Mouse (Mus musculus): ENCODE data around the gene Kctd14.

- TF ChIP-seq POLR2A (IDR thresholded peaks at IDR 0.05; ENCODE audit: insufficient read depth, low read depth, low read length): no peak
- TF ChIP-seq CTCF (IDR thresholded peaks at IDR 0.05; ENCODE audit: insufficient read depth, low read depth, low read length): no peak
Measured at GRCm38 (mm10) chr7:97479349-97479748, 28.2 kb downstream of the Kctd14 start.
